Mouse (Mus musculus) forebrain, embryonic 11.5 days (tissue): Measurements from ENCODE around the gene Dmkn. TPM values are rescaled to one million over a fixed set of nuclear protein-coding genes. Genes with fewer than 3 reads are reported as not detected.
"Not testable (repeated sequence)": the region's sequence is repeated elsewhere in the genome, so short reads cannot be mapped to it uniquely, and the experiment has no call there.

Experiments used
- ATAC-seq: fragments of 200-750 bp; cut with Nextera tagmentation; replicated peaks from 2 replicates; pipeline ENCODE4 v1.8.0; 2017; ENCODE audit warnings: moderate TSS enrichment; ENCODE audit not compliant: low FRiP score
- DNase-seq: peaks from one replicate; pipeline ENCODE4 v3.0.0-alpha.2; 2017; ENCODE audit warnings: low spot score
- H3K27ac ChIP-seq: fragments of 300-500 bp; sonication (generic); 2 replicates; pipeline ENCODE4 v1.5.1; 2014; ENCODE audit warnings: low read depth, low read length
- H3K27me3 ChIP-seq: fragments of 300-500 bp; sonication (generic); 2 replicates; pipeline ENCODE4 v1.6.1; 2014; ENCODE audit warnings: mild to moderate bottlenecking, low read length, mixed read lengths; ENCODE audit not compliant: control insufficient read depth, insufficient read depth
- H3K36me3 ChIP-seq: fragments of 300-500 bp; sonication (generic); 2 replicates; pipeline ENCODE4 v1.6.1; 2014; ENCODE audit warnings: mild to moderate bottlenecking, low read length, moderate library complexity, mixed read lengths; ENCODE audit not compliant: control insufficient read depth, insufficient read depth
- H3K4me1 ChIP-seq: fragments of 300-500 bp; sonication (generic); replicated peaks from 2 replicates; pipeline ENCODE4 v1.6.1; 2014; ENCODE audit warnings: low read length, mixed read lengths; ENCODE audit not compliant: control insufficient read depth, insufficient read depth
- H3K4me2 ChIP-seq: fragments of 300-500 bp; sonication (generic); 2 replicates; pipeline ENCODE4 v1.6.1; 2014; ENCODE audit warnings: low read depth, mild to moderate bottlenecking, low read length, moderate library complexity, mixed read lengths; ENCODE audit not compliant: severe bottlenecking
- H3K4me3 ChIP-seq: fragments of 300-500 bp; sonication (generic); 2 replicates; pipeline ENCODE4 v1.5.1; 2014; ENCODE audit warnings: low read depth, low read length
- H3K9ac ChIP-seq: fragments of 300-500 bp; sonication (generic); 2 replicates; pipeline ENCODE4 v1.6.1; 2014; ENCODE audit warnings: low read length
- H3K9me3 ChIP-seq: fragments of 300-500 bp; sonication (generic); 2 replicates; pipeline ENCODE4 v1.6.1; 2016; ENCODE audit warnings: low read length, mixed read lengths; ENCODE audit not compliant: control insufficient read depth
- WGBS: fragments of 180-500 bp; shearing (Covaris S2); extraction: QIAGEN DNeasy Blood & Tissue Kit; methylation state at CpG from one replicate; pipeline ENCODE4 v1.1.7; 2014; 5-methylcytosine and 5-hydroxymethylcytosine counted together
- polyA plus RNA-seq: library from polyadenylated mRNA; unstranded; fragments of >200 nt; fragmentation: Nextera tagmentation; extraction: Ambion mirVana; gene quantifications from 2 replicates; pipeline ENCODE4 v1.2.1, GENCODE M21; 2014

The Dmkn gene
- polyA plus RNA-seq, 1 experiment from 2014 or later: not detected

DNA sequence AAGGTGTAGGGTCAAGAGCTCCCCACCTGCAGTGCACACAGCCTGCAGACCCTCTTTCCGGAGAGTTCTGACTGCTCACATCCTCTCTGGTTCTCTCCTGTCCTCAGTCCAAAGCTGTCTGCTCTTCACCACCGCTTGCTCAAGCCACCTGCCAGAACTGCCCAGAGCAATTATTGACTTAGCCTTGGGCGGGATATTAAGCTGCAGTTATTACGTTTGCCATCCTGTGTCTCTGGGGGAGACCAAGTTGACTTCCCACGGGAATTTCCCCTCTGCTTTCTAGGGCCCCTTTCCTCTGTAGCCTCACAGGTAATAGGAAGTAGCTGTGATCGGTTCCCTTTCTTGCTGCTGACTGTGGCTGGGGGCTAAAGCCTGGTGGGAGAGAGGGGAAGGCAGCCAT lies 56.6 kb downstream of the Dmkn start:
- H3K27me3 ChIP-seq: no peaks in the 10 kb centered on the region
- no peak overlapping the region for H3K4me3 ChIP-seq
- no peak overlapping the region for H3K9ac ChIP-seq
- no peaks in the 10 kb centered on the region for H3K4me1 ChIP-seq
- H3K36me3 ChIP-seq: no peaks in the 10 kb centered on the region
- WGBS: 80% methylated on average over 6 of the region's 6 CpGs
- H3K27ac ChIP-seq: no peak overlapping the region
- H3K9me3 ChIP-seq: no peaks in the 10 kb centered on the region
- DNase-seq (no peak), ATAC-seq (no peak)
- no peak overlapping the region for H3K4me2 ChIP-seq

DNA sequence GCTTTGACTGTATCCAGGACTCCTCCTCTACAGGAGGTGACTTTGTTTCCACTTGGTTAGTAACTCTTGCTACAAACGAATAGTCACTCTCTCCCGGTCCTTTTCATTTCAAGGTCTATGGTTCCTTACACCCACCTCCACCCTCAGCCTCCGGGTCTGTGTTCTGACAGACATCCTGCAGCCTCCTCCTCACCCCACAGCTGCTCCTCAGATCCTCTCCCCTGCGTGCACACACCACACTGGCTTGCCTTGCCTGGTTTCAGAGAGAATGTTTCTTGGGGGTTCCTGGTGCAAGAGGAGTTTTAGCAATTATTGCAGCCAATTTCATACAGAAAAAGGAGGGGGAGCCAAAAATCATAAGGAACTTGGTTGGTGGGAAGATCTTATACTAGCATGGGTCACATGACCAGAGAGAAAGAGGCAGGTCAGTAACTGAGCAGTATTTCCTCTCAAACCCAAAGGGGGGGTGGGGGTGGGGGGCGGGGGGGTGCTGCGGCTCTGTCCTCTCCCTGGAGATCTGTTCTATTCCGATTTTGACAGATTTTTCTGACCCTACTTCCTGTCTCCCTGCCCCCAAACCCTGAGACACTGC lies 57.4 kb downstream of the Dmkn start:
- H3K4me3 ChIP-seq: no peak overlapping the region
- H3K9ac ChIP-seq: no peak overlapping the region
- H3K4me2 ChIP-seq: no peak overlapping the region
- H3K4me1 ChIP-seq: no peaks in the 10 kb centered on the region
- 75% methylated on average over 6 of the region's 7 CpGs for WGBS
- H3K9me3 ChIP-seq: no peaks in the 10 kb centered on the region
- no peaks in the 10 kb centered on the region for H3K36me3 ChIP-seq
- H3K27me3 ChIP-seq: no peaks in the 10 kb centered on the region
- DNase-seq (no peak), ATAC-seq (no peak)
- no peak overlapping the region for H3K27ac ChIP-seq

DNA sequence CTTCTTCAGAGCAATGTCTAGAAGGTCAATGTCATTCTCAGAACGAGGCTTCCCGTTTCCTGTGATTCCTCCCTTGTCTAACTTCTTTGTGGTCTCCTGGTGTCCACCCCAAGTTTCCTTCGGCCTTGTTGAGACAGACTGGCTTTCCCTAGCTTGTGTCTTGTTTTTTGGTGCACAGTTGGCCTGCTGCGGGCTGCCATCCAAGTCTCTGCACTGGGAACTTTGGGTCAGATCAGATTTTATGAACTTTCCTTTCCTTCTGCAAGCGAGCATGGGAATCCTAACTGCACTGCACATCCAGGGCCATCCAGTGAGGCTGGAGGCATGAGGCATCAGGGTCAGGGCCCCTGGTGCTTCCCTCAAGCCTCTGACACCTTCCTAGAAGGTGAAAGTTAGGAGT lies 58.0 kb downstream of the Dmkn start:
- H3K9me3 ChIP-seq: no peaks in the 10 kb centered on the region
- H3K36me3 ChIP-seq: no peaks in the 10 kb centered on the region
- no peaks in the 10 kb centered on the region for H3K4me1 ChIP-seq
- no peak overlapping the region for H3K9ac ChIP-seq
- no peaks in the 10 kb centered on the region for H3K27me3 ChIP-seq
- H3K27ac ChIP-seq: no peak overlapping the region
- ATAC-seq (no peak), DNase-seq (no peak)
- WGBS: 80% methylated on average over 5 of the region's 5 CpGs
- no peak overlapping the region for H3K4me3 ChIP-seq
- no peak overlapping the region for H3K4me2 ChIP-seq

DNA sequence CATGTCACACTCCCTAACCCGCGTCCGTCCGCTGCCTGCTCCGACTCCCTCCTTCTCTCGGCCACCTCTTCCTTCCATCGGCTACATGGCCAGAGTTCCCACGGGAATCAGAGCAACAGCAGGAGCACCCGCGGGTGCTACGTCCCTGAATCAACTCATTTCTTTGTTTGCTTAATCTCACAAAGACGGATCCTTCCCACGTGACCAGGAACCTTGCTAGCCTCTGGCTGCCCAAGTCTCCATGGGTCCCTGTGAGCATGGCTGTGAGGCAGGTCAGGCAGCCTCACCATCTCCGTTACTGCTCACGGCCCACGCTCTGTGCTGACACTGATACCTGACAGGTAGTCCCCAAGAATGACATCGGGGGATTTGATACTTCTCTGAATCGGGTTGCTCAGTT lies 60.1 kb downstream of the Dmkn start, which contains the start of gene Ffar2:
TSS of gene Ffar2 (minus strand) at position 101 of the 400 bp plus-strand sequence.
- H3K4me1 ChIP-seq: no peaks in the 10 kb centered on the region
- no peak for ATAC-seq
- no peak within 1 kb of the TSS for H3K4me3 ChIP-seq
- H3K27ac ChIP-seq: no peak within 1 kb of the TSS
- 92% methylated on average over 18 of the region's 18 CpGs for WGBS
- no peak within 1 kb of the TSS for H3K9ac ChIP-seq
- no peak for DNase-seq
- H3K27me3 ChIP-seq: no peaks in the 10 kb centered on the region
- H3K4me2 ChIP-seq: no peak within 1 kb of the TSS
- H3K9me3 ChIP-seq: no peaks in the 10 kb centered on the region
- no peaks in the 10 kb centered on the region for H3K36me3 ChIP-seq

DNA sequence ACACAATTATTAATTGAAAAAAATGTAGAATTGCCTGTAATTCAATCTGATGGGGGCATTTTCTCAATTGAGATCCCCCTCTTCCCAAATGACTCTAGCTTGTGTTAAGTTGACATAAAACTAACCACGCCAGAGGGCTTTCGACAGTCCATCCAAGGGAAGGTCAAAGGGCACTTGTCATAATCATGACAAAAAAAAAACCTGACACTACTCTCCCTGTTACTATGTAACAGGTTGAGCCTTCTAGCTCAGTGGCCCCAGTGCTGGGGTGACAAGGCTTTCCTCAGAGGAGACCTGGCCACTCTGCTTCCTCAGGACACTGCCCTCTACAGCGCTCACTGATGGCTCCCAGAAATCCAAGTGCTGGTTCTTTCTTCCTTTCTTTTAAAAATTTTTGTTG lies 60.8 kb downstream of the Dmkn start:
- H3K4me2 ChIP-seq: no peak overlapping the region
- H3K36me3 ChIP-seq: no peaks in the 10 kb centered on the region
- no peak overlapping the region for H3K9ac ChIP-seq
- no peak for ATAC-seq
- H3K4me1 ChIP-seq: no peaks in the 10 kb centered on the region
- H3K9me3 ChIP-seq: no peaks in the 10 kb centered on the region
- no peak for DNase-seq
- H3K27me3 ChIP-seq: no peaks in the 10 kb centered on the region
- WGBS: 89% methylated on average over 3 of the region's 3 CpGs
- no peak overlapping the region for H3K27ac ChIP-seq
- no peak overlapping the region for H3K4me3 ChIP-seq

GRCm38 (mm10) chr7:30826660-30827059 lies 63.1 kb downstream of the Dmkn start:
- Histone ChIP-seq H3K4me2 (no peak overlapping the region), H3K27ac (no peak overlapping the region), H3K36me3 (no peaks in the 10 kb centered on the region), H3K27me3 (no peaks in the 10 kb centered on the region), H3K4me3 (no peak overlapping the region), H3K9me3 (no peaks in the 10 kb centered on the region), H3K4me1 (no peaks in the 10 kb centered on the region), H3K9ac (no peak overlapping the region)
- ATAC-seq (no peak), DNase-seq (no peak)
- WGBS: 95% methylated on average over 10 of the region's 10 CpGs

- not testable (repeated sequence) for H3K4me1 ChIP-seq, DNase-seq, H3K4me2 ChIP-seq, H3K9me3 ChIP-seq, ATAC-seq, H3K9ac ChIP-seq, H3K27me3 ChIP-seq, H3K27ac ChIP-seq, H3K4me3 ChIP-seq, H3K36me3 ChIP-seq
Observed at GRCm38 (mm10) chr7:30828871-30829270, 65.3 kb downstream of the Dmkn start.

GRCm38 (mm10) chr7:30829428-30829827 lies 65.9 kb downstream of the Dmkn start:
- ATAC-seq: no peak
- Histone ChIP-seq H3K27me3 (no peaks in the 10 kb centered on the region), H3K36me3 (no peaks in the 10 kb centered on the region), H3K4me2 (no peak overlapping the region), H3K27ac (no peak overlapping the region), H3K9ac (no peak overlapping the region), H3K4me3 (no peak overlapping the region), H3K4me1 (no peaks in the 10 kb centered on the region), H3K9me3 (no peaks in the 10 kb centered on the region)
- no peak for DNase-seq
- 70% methylated on average over 3 of the region's 3 CpGs for WGBS
